Mouse (Mus musculus): ENCODE data around the gene 1700003E16Rik. TPM values are rescaled to one million over a fixed set of nuclear protein-coding genes. Genes with fewer than 3 reads are reported as not detected.
"Not testable (repeated sequence)": the region's sequence is repeated elsewhere in the genome, so short reads cannot be mapped to it uniquely, and the experiment has no call there.

Gene 1700003E16Rik
- total RNA-seq, 2 experiments from 2014 or later: not detected

GRCm38 (mm10) chr6:83151721-83152120 lies 4.5 kb upstream of the 1700003E16Rik start:
- no peak for ATAC-seq (replicated peaks; ENCODE audit: low FRiP score, poor library complexity, severe bottlenecking)

GRCm38 (mm10) chr6:83153038-83153437 lies 3.2 kb upstream of the 1700003E16Rik start:
- ATAC-seq (replicated peaks; ENCODE audit: low FRiP score, poor library complexity, severe bottlenecking): no peak

- ATAC-seq (replicated peaks; ENCODE audit: low FRiP score, poor library complexity, severe bottlenecking): no peak
Measured at GRCm38 (mm10) chr6:83153485-83153884, 2.7 kb upstream of the 1700003E16Rik start.

GRCm38 (mm10) chr6:83155552-83156238 lies 509 bp upstream of the 1700003E16Rik start:
- ATAC-seq (replicated peaks; ENCODE audit: low FRiP score, poor library complexity, severe bottlenecking): no peak

GRCm38 (mm10) chr6:83159456-83159855 lies 3.3 kb downstream of the 1700003E16Rik start:
- ATAC-seq (replicated peaks; ENCODE audit: low FRiP score, poor library complexity, severe bottlenecking): not testable (repeated sequence)

- no peak for ATAC-seq (replicated peaks; ENCODE audit: low FRiP score, poor library complexity, severe bottlenecking)
Measured at GRCm38 (mm10) chr6:83161442-83161841, 5.2 kb downstream of the 1700003E16Rik start.

- ATAC-seq (replicated peaks; ENCODE audit: low FRiP score, poor library complexity, severe bottlenecking): no peak
Measured at GRCm38 (mm10) chr6:83161921-83162641, 5.9 kb downstream of the 1700003E16Rik start.

GRCm38 (mm10) chr6:83162701-83163100 lies 6.5 kb downstream of the 1700003E16Rik start:
- ATAC-seq (replicated peaks; ENCODE audit: low FRiP score, poor library complexity, severe bottlenecking): no peak

- ATAC-seq (replicated peaks; ENCODE audit: low FRiP score, poor library complexity, severe bottlenecking): peak; percentile 38
Measured at GRCm38 (mm10) chr6:83165026-83165606, 8.9 kb downstream of the 1700003E16Rik start.

- peak; percentile 91 for ATAC-seq (replicated peaks; ENCODE audit: low FRiP score, poor library complexity, severe bottlenecking)
Measured at GRCm38 (mm10) chr6:83165607-83166242, 9.5 kb downstream of the 1700003E16Rik start, which contains the start of gene Dctn1. Dctn1 (plus strand) TSS chr6:83165920.

- peak; percentile 32; the same call in 1 of the 2 replicates for ATAC-seq (replicated peaks; ENCODE audit: low FRiP score, poor library complexity, severe bottlenecking)
Measured at GRCm38 (mm10) chr6:83166243-83166630, 10.0 kb downstream of the 1700003E16Rik start.

- no peak for ATAC-seq (replicated peaks; ENCODE audit: low FRiP score, poor library complexity, severe bottlenecking)
Measured at GRCm38 (mm10) chr6:83169872-83170271, 13.7 kb downstream of the 1700003E16Rik start.

GRCm38 (mm10) chr6:83171063-83171462 lies 14.9 kb downstream of the 1700003E16Rik start:
- no peak for ATAC-seq (replicated peaks; ENCODE audit: low FRiP score, poor library complexity, severe bottlenecking)

GRCm38 (mm10) chr6:83172240-83172920 lies 16.2 kb downstream of the 1700003E16Rik start:
- ATAC-seq (replicated peaks; ENCODE audit: low FRiP score, poor library complexity, severe bottlenecking): no peak

- ATAC-seq (replicated peaks; ENCODE audit: low FRiP score, poor library complexity, severe bottlenecking): no peak
Measured at GRCm38 (mm10) chr6:83175996-83176395, 19.8 kb downstream of the 1700003E16Rik start.

- ATAC-seq (replicated peaks; ENCODE audit: low FRiP score, poor library complexity, severe bottlenecking): no peak
Measured at GRCm38 (mm10) chr6:83179390-83180117, 23.4 kb downstream of the 1700003E16Rik start.

GRCm38 (mm10) chr6:83180605-83181004 lies 24.4 kb downstream of the 1700003E16Rik start:
- ATAC-seq (replicated peaks; ENCODE audit: low FRiP score, poor library complexity, severe bottlenecking): no peak

- 0 out of 2 replicates have a peak, but pooled peaks have one; percentile 29 for ATAC-seq (replicated peaks; ENCODE audit: low FRiP score, poor library complexity, severe bottlenecking)
Measured at GRCm38 (mm10) chr6:83184858-83185435, 28.7 kb downstream of the 1700003E16Rik start.
